Mouse (Mus musculus) lung, adult 2 months (tissue): ENCODE data around the gene Fam234b. TPM values are rescaled to one million over a fixed set of nuclear protein-coding genes. Genes with fewer than 3 reads are reported as not detected.

Source experiments
- DNase-seq: peaks from one replicate; pipeline ENCODE4 v3.0.0; 2022
- H3K4me1 ChIP-seq: fragments of 200-500 bp; 2 replicates; pipeline ENCODE4 v1.6.1; 2011; ENCODE audit warnings: low read length; ENCODE audit not compliant: control insufficient read depth, insufficient read depth
- H3K4me3 ChIP-seq: fragments of 200-500 bp; replicated peaks from 2 replicates; pipeline ENCODE3; 2011; ENCODE audit warnings: low read depth, mild to moderate bottlenecking, control low read depth, low read length; ENCODE audit errors: extremely low read depth
- CTCF ChIP-seq: fragments of 200-500 bp; IDR thresholded peaks from 2 replicates; pipeline ENCODE4 v1.5.1; 2011; ENCODE audit warnings: mild to moderate bottlenecking, low read length, control low read depth; ENCODE audit not compliant: insufficient read depth
- POLR2A ChIP-seq: fragments of 200-500 bp; IDR thresholded peaks from 2 replicates; pipeline ENCODE4 v1.6.1; 2011; ENCODE audit warnings: low read depth, mild to moderate bottlenecking, control low read depth, low read length, borderline replicate concordance; ENCODE audit errors: extremely low read depth
- WGBS: fragments of 180-500 bp; shearing (Covaris S2); methylation state at CpG from one replicate; pipeline ENCODE4 v1.1.7; 2018; 5-methylcytosine and 5-hydroxymethylcytosine counted together
- polyA plus RNA-seq: library from polyadenylated mRNA; depleted of rRNA; stranded (reverse); fragments of >200 nt; gene quantifications from 2 replicates; pipeline ENCODE4 v1.2.3, GENCODE M21; 2012

The Fam234b gene
- polyA plus RNA-seq, 1 experiment = 9.2 TPM

DNA sequence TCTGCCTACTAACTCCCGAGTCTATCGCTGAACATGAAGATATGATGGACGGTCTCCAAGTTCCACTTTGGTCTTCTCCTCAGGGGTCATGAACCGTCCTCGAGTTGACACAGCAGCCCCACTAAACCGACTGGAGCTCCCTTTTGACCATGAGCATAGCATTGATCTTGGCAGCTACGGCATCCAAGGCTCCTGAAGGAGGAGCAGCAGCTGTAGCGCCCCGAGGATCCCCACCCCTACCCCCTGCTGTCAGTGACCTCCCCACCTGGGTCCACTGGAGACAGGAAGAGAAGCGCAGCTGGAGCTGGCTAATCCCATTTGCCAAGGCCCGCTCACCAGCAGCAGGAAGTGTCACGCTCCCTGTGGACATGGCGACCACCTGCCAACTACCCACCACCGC, 26.0 kb upstream of the Fam234b start:
- TF ChIP-seq CTCF (no peak), POLR2A (no peak)

GRCm38 (mm10) chr6:135175014-135175413, 22.8 kb upstream of the Fam234b start:
- Histone ChIP-seq H3K4me3 (no peak overlapping the region), H3K4me1 (no peaks in the 10 kb centered on the region)
- no peak for TF ChIP-seq CTCF
- TF ChIP-seq POLR2A = no peak
- WGBS = 96% methylated on average over 1 of the region's 1 CpGs
- no peak for DNase-seq

More for the DNA sequence above, 26.0 kb upstream of the Fam234b start:
- peaks cover 3% of the 10 kb centered on the region; the same call in 1 of the 2 replicates for H3K4me1 ChIP-seq
- no peak overlapping the region for H3K4me3 ChIP-seq
- 76% methylated on average over 14 of the region's 14 CpGs for WGBS
- no peak for DNase-seq

GRCm38 (mm10) chr6:135177271-135177670, 20.5 kb upstream of the Fam234b start:
- Histone ChIP-seq H3K4me3 (no peak overlapping the region), H3K4me1 (no peaks in the 10 kb centered on the region)
- DNase-seq = no peak
- TF ChIP-seq CTCF (no peak), POLR2A (no peak)

GRCm38 (mm10) chr6:135178599-135178998, 19.2 kb upstream of the Fam234b start:
- TF ChIP-seq POLR2A (no peak), CTCF (no peak)
- DNase-seq = no peak
- no peaks in the 10 kb centered on the region for H3K4me1 ChIP-seq
- no peak overlapping the region for H3K4me3 ChIP-seq
- WGBS = 50% methylated on average over 3 of the region's 3 CpGs

DNA sequence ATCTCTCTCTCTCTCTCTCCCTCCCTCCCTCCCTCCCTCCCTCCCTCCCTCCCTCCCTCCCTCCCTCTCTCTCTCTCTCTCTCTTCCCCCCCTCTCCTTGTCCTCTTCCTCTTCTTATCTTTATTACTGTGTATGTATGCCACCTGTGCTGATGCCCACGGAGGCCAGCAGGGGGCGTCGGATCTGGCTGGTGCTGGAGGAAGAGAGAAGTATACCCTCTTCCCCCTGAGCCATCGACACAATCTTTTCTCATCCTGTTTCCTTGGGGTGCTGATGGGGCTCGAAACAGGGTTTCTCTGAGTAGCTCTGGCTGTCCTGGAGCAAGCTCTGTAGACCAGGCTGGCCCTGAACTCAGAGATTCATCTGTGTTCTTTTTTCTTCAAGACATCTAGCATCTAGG, 14.9 kb upstream of the Fam234b start:
- H3K4me1 ChIP-seq = no peaks in the 10 kb centered on the region
- TF ChIP-seq CTCF (0 out of 2 replicates have a peak, but pooled peaks have one; percentile 6), POLR2A (no peak)
- 57% methylated on average over 5 of the region's 5 CpGs for WGBS
- no peak overlapping the region for H3K4me3 ChIP-seq
- DNase-seq = no peak

DNA sequence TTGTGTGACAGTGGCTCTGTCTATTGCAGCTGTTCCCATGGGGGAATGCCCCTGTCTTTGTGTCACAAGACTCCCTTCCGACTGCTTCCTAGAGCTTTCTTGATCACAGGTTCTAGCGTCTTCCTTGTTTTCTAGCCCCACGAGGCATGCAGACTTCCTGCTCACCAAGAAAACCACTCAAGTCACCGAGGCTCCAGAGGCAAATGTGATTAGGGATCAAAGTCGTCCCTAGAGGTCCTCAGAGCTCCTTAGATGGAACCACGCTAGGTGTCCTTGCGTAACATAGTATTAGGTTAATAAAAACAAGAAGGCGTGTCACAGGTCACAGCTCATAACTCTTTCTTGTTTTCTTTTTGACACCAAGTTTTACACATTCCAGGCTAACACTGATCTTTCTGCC, 13.8 kb upstream of the Fam234b start:
- no peak for DNase-seq
- Histone ChIP-seq H3K4me3 (no peak overlapping the region), H3K4me1 (no peaks in the 10 kb centered on the region)
- TF ChIP-seq CTCF = no peak
- no peak for TF ChIP-seq POLR2A
- 17% methylated on average over 8 of the region's 8 CpGs for WGBS

DNA sequence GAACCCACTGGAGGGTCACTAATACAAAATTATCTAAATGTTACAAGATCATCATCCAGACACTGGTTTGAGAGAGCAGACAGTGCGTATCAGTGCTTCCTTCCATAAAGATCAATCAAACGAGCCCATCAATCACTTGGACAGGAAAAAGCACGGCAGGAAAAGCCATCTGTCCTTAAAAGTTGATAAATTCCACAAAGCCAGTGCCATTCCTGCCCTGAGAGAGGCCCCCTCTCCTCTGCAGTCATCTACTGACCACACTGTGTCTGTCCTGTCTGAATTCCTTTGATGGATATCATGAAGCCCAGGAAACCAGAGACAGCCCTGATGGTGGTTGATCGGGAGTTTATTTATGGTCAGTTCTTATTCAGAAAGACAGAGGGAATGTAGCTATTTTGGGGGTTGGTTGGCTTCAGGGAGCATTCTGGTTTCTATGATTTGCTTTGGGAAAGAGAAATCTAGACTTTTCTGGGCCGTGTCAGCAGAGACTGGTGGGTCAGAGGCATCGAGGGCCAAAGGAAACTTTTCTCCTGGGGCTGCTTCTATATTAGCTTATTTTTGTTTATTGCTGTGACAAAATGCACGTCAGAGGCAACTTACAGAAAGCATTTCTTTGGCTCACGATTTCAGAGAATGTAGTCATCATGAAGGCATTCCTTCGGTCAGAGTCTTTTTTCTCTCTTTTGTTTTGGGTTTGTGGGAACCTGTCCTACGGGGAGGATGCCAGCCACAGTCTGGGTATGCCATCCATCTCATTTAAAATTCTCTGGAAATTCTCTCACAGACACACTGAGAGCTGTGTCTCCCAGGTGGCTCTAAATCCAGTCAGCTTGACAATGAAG, 10.5 kb upstream of the Fam234b start:
- TF ChIP-seq POLR2A (no peak), CTCF (no peak)
- no peaks in the 10 kb centered on the region for H3K4me1 ChIP-seq
- H3K4me3 ChIP-seq = no peak overlapping the region
- 50% methylated on average over 10 of the region's 10 CpGs for WGBS
- DNase-seq = no peak

DNA sequence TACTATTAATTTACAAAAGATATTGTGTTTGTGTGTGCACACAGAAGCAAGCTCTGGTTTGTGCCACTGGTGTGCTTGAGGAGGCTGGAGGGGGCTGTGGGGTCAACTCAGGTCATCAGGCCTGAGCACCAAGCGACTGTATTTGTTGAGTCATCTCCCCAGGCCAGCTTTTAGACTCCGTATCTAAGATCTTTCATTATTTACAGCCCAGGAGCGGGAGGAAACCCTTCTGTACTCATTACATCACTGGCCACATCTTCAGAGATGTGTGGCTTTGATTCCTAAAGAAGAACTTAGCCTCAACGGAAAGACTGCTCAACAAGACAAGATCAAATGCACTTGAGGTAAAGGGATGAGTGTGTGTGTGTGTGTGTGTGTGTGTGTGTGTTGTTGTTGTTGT, 9.1 kb upstream of the Fam234b start:
- 42% methylated on average over 4 of the region's 4 CpGs for WGBS
- no peak for TF ChIP-seq POLR2A
- TF ChIP-seq CTCF = no peak
- no peak for DNase-seq
- no peaks in the 10 kb centered on the region for H3K4me1 ChIP-seq
- no peak overlapping the region for H3K4me3 ChIP-seq

DNA sequence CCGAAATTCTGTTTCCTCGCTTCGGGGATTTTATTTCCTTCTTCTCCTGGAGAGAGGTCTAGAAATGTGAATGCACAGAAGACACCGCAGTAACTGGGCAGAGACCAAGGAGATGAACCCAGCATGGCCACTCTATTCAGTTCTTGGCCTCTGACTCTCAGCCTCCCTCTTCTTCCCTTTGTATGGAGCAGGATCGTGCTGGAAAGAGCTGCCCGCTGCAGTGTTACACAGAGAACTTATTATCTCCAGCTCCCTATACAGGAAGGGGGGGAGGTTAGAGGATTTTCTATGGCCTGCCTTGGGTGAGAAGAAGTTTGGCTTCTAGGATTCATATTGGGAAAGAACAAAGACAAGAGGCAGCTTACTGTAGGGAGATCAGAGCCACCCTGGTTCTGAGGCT, 7.7 kb upstream of the Fam234b start:
- DNase-seq = no peak
- WGBS = 81% methylated on average over 6 of the region's 6 CpGs
- Histone ChIP-seq H3K4me3 (no peak overlapping the region), H3K4me1 (no peaks in the 10 kb centered on the region)
- TF ChIP-seq POLR2A (no peak), CTCF (no peak)

DNA sequence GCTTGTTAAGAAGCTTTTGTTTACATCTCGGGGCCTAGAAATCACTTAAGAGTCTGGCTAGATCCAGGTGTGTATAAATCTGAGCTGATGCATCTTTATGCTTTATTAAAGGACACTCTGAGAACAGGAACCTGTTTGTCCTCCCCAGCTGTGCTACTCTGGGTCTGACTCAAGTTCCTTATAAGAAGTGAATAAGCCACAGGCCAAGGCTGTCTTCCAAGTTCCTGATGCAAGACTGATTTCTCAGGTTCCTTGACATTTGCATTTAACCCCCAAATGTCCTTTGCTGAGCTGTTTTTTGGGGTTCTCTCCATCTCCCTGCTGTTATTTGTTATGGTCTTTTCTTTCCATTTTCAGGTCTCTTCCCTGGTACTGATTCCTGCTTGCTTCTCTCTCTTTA, 5.9 kb upstream of the Fam234b start:
- WGBS = 84% methylated on average over 1 of the region's 1 CpGs
- no peak for TF ChIP-seq POLR2A
- TF ChIP-seq CTCF = no peak
- no peak for DNase-seq
- Histone ChIP-seq H3K4me1 (no peaks in the 10 kb centered on the region), H3K4me3 (no peak overlapping the region)

DNA sequence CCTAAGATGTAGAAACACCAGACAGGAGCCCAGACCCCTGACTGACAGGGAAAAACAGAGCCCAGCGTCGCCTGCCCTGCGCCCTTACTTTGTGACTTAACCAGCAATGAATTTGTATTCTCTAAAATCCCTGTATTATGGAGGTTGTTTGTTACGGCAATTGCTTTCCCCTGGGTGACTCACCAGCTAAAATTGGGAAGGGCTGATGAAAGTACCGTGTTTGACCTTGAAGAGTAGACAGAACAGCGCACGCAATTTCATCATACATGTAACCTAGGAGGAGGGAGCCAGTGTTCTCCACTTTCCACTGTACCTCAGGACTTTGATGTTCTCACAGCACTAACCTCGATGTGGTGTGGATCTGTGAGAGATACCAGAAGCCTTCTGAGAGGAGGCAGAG, 4.8 kb upstream of the Fam234b start:
- no peak for TF ChIP-seq POLR2A
- no peak for TF ChIP-seq CTCF
- Histone ChIP-seq H3K4me3 (no peak overlapping the region), H3K4me1 (peaks cover 3% of the 10 kb centered on the region; the same call in 1 of the 2 replicates)
- DNase-seq = no peak
- 84% methylated on average over 8 of the region's 8 CpGs for WGBS
